16 mouse cellular contexts compared by ENCODE assay signal in the genomic region with DNA sequence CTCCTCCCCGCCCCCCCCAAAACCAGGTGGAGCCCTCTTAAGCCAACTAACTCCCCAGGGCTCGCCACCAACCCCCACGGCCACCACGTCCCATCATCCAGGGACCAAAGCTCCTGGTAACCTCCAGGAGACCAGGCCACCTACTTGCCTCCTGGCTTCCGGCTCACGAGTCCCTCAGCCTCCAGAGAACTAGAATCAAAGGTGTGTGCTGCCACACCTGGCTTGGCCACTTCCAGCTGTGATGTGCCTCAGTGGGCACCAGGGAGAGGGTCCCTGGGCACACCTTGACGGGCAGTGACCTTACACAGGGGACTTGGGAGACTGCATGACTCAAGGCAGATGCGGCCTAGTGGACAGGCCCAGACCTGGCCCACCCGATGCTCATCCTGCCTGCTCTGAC. TPM values are rescaled to one million over a fixed set of nuclear protein-coding genes. Genes with fewer than 3 reads are reported as not detected.
DNase-seq lines count a peak whose midpoint lies in the region; ATAC-seq and TF ChIP-seq lines count a peak whose summit lies in the region.
"Had no signal": no experiment of that assay in that cellular context is flagged by ENCODE, and none has a peak within 500 bp of the region (broad histone marks: within the 10 kb centered on the region; RNA-seq: fewer than 3 reads in every experiment).

No protein-coding gene starts in this region.

- no peak for TF ChIP-seq CTCF in CH12.LX (conservative IDR thresholded peaks at IDR 0.05 in 1 of 2, IDR thresholded peaks at IDR 0.05 in 1 of 2; ENCODE audit: low read depth in 2 of 2, low read length in 2 of 2)

- DNase-seq in forebrain, embryonic 14.5 days (ENCODE audit: low spot score): no peak
- DNase-seq in kidney, adult 18-20 months: no peak
- no peak for DNase-seq in CH12.LX (ENCODE audit: extremely low read depth)
- no peak for DNase-seq in layer of hippocampus, postnatal 10 days (ENCODE audit: low spot score in 2 of 2)
- DNase-seq in spleen, adult 18-20 months: no peak
- DNase-seq: cerebellum, adult 9-10 months; gastrocnemius, postnatal 10 days; kidney, postnatal 10 days had no signal

- H3K36me3 ChIP-seq in forebrain, embryonic 14.5 days (ENCODE audit: control insufficient read depth, insufficient read depth, low read length): peaks cover 23% of the 10 kb centered on the region
- peaks cover 14% of the 10 kb centered on the region; the same call in 1 of the 2 replicates for H3K36me3 ChIP-seq in forebrain, embryonic 15.5 days
- peaks cover 23% of the 10 kb centered on the region for H3K36me3 ChIP-seq in kidney, embryonic 14.5 days (ENCODE audit: control insufficient read depth, insufficient read depth, low read length)
- peaks cover 23 to 36% of the 10 kb centered on the region in 2 experiments for H3K36me3 ChIP-seq in CH12.LX (replicated peaks in 1 of 2; ENCODE audit: control insufficient read depth in 1 of 2, insufficient read depth in 1 of 2, low read length in 1 of 2)
- H3K36me3 ChIP-seq in embryonic facial prominence, embryonic 12.5 days: peaks cover 22% of the 10 kb centered on the region

- H3K4me1 ChIP-seq in forebrain, embryonic 14.5 days (ENCODE audit: control insufficient read depth, insufficient read depth, low read length): peaks cover 2% of the 10 kb centered on the region; the same call in 1 of the 2 replicates
- H3K4me1 ChIP-seq in forebrain, embryonic 15.5 days: peaks cover 4% of the 10 kb centered on the region
- peaks cover 11% of the 10 kb centered on the region for H3K4me1 ChIP-seq in kidney, embryonic 14.5 days (ENCODE audit: control insufficient read depth, insufficient read depth, low read length)
- peaks cover 23 to 52% of the 10 kb centered on the region in 2 experiments for H3K4me1 ChIP-seq in CH12.LX (ENCODE audit: control insufficient read depth in 1 of 2, insufficient read depth in 2 of 2)
- H3K4me1 ChIP-seq in embryonic facial prominence, embryonic 12.5 days: peaks cover 8% of the 10 kb centered on the region

- TF ChIP-seq RAD21 in CH12.LX (IDR thresholded peaks at IDR 0.05; ENCODE audit: low read depth, low read length): no peak

- no peaks in the 10 kb centered on the region for H3K27me3 ChIP-seq in forebrain, embryonic 14.5 days (replicated peaks; ENCODE audit: control insufficient read depth, insufficient read depth, low read length)
- no peaks in the 10 kb centered on the region for H3K27me3 ChIP-seq in forebrain, embryonic 15.5 days
- H3K27me3 ChIP-seq in kidney, embryonic 14.5 days (ENCODE audit: control insufficient read depth, insufficient read depth, low read length): no peaks in the 10 kb centered on the region; the same call in 1 of the 2 replicates
- no peaks in the 10 kb centered on the region for H3K27me3 ChIP-seq in CH12.LX (replicated peaks)
- no peaks in the 10 kb centered on the region for H3K27me3 ChIP-seq in embryonic facial prominence, embryonic 12.5 days

- no peak overlapping the region for H3K4me2 ChIP-seq in forebrain, embryonic 14.5 days (ENCODE audit: low read length)
- H3K4me2 ChIP-seq in forebrain, embryonic 15.5 days (replicated peaks): no peak overlapping the region
- H3K4me2 ChIP-seq in kidney, embryonic 14.5 days (replicated peaks; ENCODE audit: low read depth, low read length): no peak overlapping the region
- H3K4me2 ChIP-seq in CH12.LX (ENCODE audit: insufficient read depth, low read depth, poor library complexity, severe bottlenecking): no peak overlapping the region
- H3K4me2 ChIP-seq in embryonic facial prominence, embryonic 12.5 days (replicated peaks): no peak overlapping the region

- in situ Hi-C loops in CH12.LX (cut with MboI; ENCODE audit: low pct_ligation_motif_present, low pct_unique_long_range_greater_than_20kb, low sequenced_read_pairs): no loop called here

- no peak overlapping the region for H3K4me3 ChIP-seq in forebrain, embryonic 14.5 days (ENCODE audit: low read depth, low read length)
- H3K4me3 ChIP-seq in forebrain, embryonic 15.5 days: no peak overlapping the region
- H3K4me3 ChIP-seq in kidney, embryonic 14.5 days (ENCODE audit: low read length): no peak overlapping the region
- H3K4me3 ChIP-seq in CH12.LX (replicated peaks in 1 of 3; ENCODE audit: low read depth in 2 of 3, low read length in 2 of 3, poor library complexity in 1 of 3): no peak overlapping the region
- H3K4me3 ChIP-seq in embryonic facial prominence, embryonic 12.5 days: no peak overlapping the region
- H3K4me3 ChIP-seq: left cerebral cortex, adult 2 months; myocyte had no signal

- peaks cover 7% of the 10 kb centered on the region for H3K79me2 ChIP-seq in CH12.LX (replicated peaks; ENCODE audit: control insufficient read depth, extremely low read depth, insufficient read depth, poor library complexity, severe bottlenecking)

- WGBS in forebrain, embryonic 14.5 days: 78% methylated on average over 9 of the region's 9 CpGs
- 77% methylated on average over 9 of the region's 9 CpGs for WGBS in forebrain, embryonic 15.5 days
- 74% methylated on average over 9 of the region's 9 CpGs for WGBS in kidney, embryonic 14.5 days
- WGBS in embryonic facial prominence, embryonic 12.5 days: 73% methylated on average over 9 of the region's 9 CpGs

- TF ChIP-seq EP300 in CH12.LX (IDR thresholded peaks at IDR 0.05; ENCODE audit: low read length): no peak

- no peak for TF ChIP-seq POLR2A in CH12.LX (IDR thresholded peaks at IDR 0.05; ENCODE audit: low read depth, low read length)

- H3K9me3 ChIP-seq in forebrain, embryonic 14.5 days (replicated peaks; ENCODE audit: control insufficient read depth, low read length): no peaks in the 10 kb centered on the region
- H3K9me3 ChIP-seq in forebrain, embryonic 15.5 days: no peaks in the 10 kb centered on the region
- no peaks in the 10 kb centered on the region for H3K9me3 ChIP-seq in kidney, embryonic 14.5 days (ENCODE audit: control insufficient read depth, low read length)
- H3K9me3 ChIP-seq in CH12.LX (replicated peaks; ENCODE audit: low read length): no peaks in the 10 kb centered on the region
- H3K9me3 ChIP-seq in embryonic facial prominence, embryonic 12.5 days: no peaks in the 10 kb centered on the region
- H3K9me3 ChIP-seq: G1E had no signal

- H3K9ac ChIP-seq in forebrain, embryonic 14.5 days (ENCODE audit: low read length): peak overlapping the region; percentile 29
- no peak overlapping the region for H3K9ac ChIP-seq in forebrain, embryonic 15.5 days (replicated peaks)
- 0 out of 2 replicates have a peak overlapping the region, but pooled peaks have one; percentile 25 for H3K9ac ChIP-seq in kidney, embryonic 14.5 days (ENCODE audit: low read depth, low read length)
- H3K9ac ChIP-seq in CH12.LX (ENCODE audit: insufficient read depth, low read depth): no peak overlapping the region
- H3K9ac ChIP-seq in embryonic facial prominence, embryonic 12.5 days: peak overlapping the region; percentile 15; the same call in 1 of the 2 replicates
- H3K9ac ChIP-seq: liver, embryonic 14.5 days had no signal

- dilution Hi-C loops in CH12.LX (cut with MboI; ENCODE audit: extremely low pct_ligation_motif_present, extremely low pct_unique_long_range_greater_than_20kb, low sequenced_read_pairs): no loop called here

- no peak for ATAC-seq in forebrain, embryonic 14.5 days
- no peak for ATAC-seq in forebrain, embryonic 15.5 days (replicated peaks)
- no peak for ATAC-seq in kidney, embryonic 14.5 days (ENCODE audit: low FRiP score, low TSS enrichment)
- ATAC-seq in embryonic facial prominence, embryonic 12.5 days (ENCODE audit: insufficient number of reproducible peaks, insufficient read depth, low FRiP score, low TSS enrichment): no peak

- no peak overlapping the region for H3K27ac ChIP-seq in forebrain, embryonic 14.5 days (ENCODE audit: low read depth, low read length)
- H3K27ac ChIP-seq in forebrain, embryonic 15.5 days (replicated peaks): no peak overlapping the region
- H3K27ac ChIP-seq in kidney, embryonic 14.5 days (ENCODE audit: low read depth, low read length): no peak overlapping the region
- H3K27ac ChIP-seq in CH12.LX (ENCODE audit: insufficient read depth, low read depth): peak overlapping the region; percentile 53
- H3K27ac ChIP-seq in embryonic facial prominence, embryonic 12.5 days: no peak overlapping the region
- H3K27ac ChIP-seq: left cerebral cortex, adult 2 months; liver, embryonic 14.5 days had no signal

RNA-seq across cellular contexts. Expression of a gene that starts 4.3 kb away (rescaled TPM):
- 96.4 and 101 TPM in 2 replicates for polyA plus RNA-seq in forebrain, embryonic 14.5 days (2014; fragmentation: Nextera tagmentation; extraction: Ambion mirVana)
- 89.2 and 94.3 TPM in 2 replicates for polyA plus RNA-seq in forebrain, embryonic 15.5 days (2015; fragmentation: Nextera tagmentation; extraction: Ambion mirVana)
- 132 and 147 TPM in 2 replicates for polyA plus RNA-seq in kidney, embryonic 14.5 days (2014; fragmentation: Nextera tagmentation; extraction: Ambion mirVana)
- total RNA-seq in CH12.LX (2012; rRNA removed) (92.1 and 111 TPM in 2 replicates), CH12.LX (2014; rRNA removed) (59.7 and 70.8 TPM in 2 replicates)
- polyA plus RNA-seq in CH12.LX (2012; ENCODE audit: insufficient read length, low read depth): 54.2 and 69.7 TPM in 2 replicates
- 118 and 120 TPM in 2 replicates for polyA plus RNA-seq in embryonic facial prominence, embryonic 12.5 days (2016; fragmentation: Nextera tagmentation; extraction: Ambion mirVana)
- 10 to 100 TPM; 41.8 to 46.5 TPM for total RNA-seq in layer of hippocampus, postnatal 10 days (2021)

RNA-seq across cellular contexts. Expression of a gene that starts 14.8 kb away (rescaled TPM):
- 0.23 and 0.40 TPM in 2 replicates for polyA plus RNA-seq in forebrain, embryonic 14.5 days (2014; fragmentation: Nextera tagmentation; extraction: Ambion mirVana)
- 0.50 and 0.63 TPM in 2 replicates for polyA plus RNA-seq in forebrain, embryonic 15.5 days (2015; fragmentation: Nextera tagmentation; extraction: Ambion mirVana)
- 0.19 and 0.29 TPM in 2 replicates for polyA plus RNA-seq in kidney, embryonic 14.5 days (2014; fragmentation: Nextera tagmentation; extraction: Ambion mirVana)
- total RNA-seq in CH12.LX (2012; rRNA removed) (0.59 and 0.76 TPM in 2 replicates), CH12.LX (2014; rRNA removed) (0.27 and 0.30 TPM in 2 replicates)
- 0.56 and 0.78 TPM in 2 replicates for polyA plus RNA-seq in CH12.LX (2012; ENCODE audit: insufficient read length, low read depth)
- 0.50 and 0.92 TPM in 2 replicates for polyA plus RNA-seq in embryonic facial prominence, embryonic 12.5 days (2016; fragmentation: Nextera tagmentation; extraction: Ambion mirVana)
- total RNA-seq in layer of hippocampus, postnatal 10 days (2021): under 1 TPM; 0.13 to 0.27 TPM
- total RNA-seq: megakaryocyte progenitor cell, adult 5-6 weeks had no signal

RNA-seq across cellular contexts. Expression of a gene that starts 28.4 kb away (rescaled TPM):
- 10.5 and 13.4 TPM in 2 replicates for polyA plus RNA-seq in forebrain, embryonic 14.5 days (2014; fragmentation: Nextera tagmentation; extraction: Ambion mirVana)
- 21.7 and 23.1 TPM in 2 replicates for polyA plus RNA-seq in forebrain, embryonic 15.5 days (2015; fragmentation: Nextera tagmentation; extraction: Ambion mirVana)
- polyA plus RNA-seq in kidney, embryonic 14.5 days (2014; fragmentation: Nextera tagmentation; extraction: Ambion mirVana): 18.8 and 27.8 TPM in 2 replicates
- total RNA-seq in CH12.LX (2012; rRNA removed): 67.1 and 71.7 TPM in 2 replicates
- 50.1 and 50.2 TPM in 2 replicates for total RNA-seq in CH12.LX (2014; rRNA removed)
- polyA plus RNA-seq in CH12.LX (2012; ENCODE audit: insufficient read length, low read depth): 66.0 and 84.2 TPM in 2 replicates
- 24.3 and 25.9 TPM in 2 replicates for polyA plus RNA-seq in embryonic facial prominence, embryonic 12.5 days (2016; fragmentation: Nextera tagmentation; extraction: Ambion mirVana)
- total RNA-seq in layer of hippocampus, postnatal 10 days (2021): 100 to 1,000 TPM; 137 to 139 TPM

RNA-seq across cellular contexts. Expression of a gene that starts 28.8 kb away (rescaled TPM):
- 1.1 and 2.3 TPM in 2 replicates for polyA plus RNA-seq in forebrain, embryonic 14.5 days (2014; fragmentation: Nextera tagmentation; extraction: Ambion mirVana)
- polyA plus RNA-seq in forebrain, embryonic 15.5 days (2015; fragmentation: Nextera tagmentation; extraction: Ambion mirVana): 2.7 and 3.1 TPM in 2 replicates
- polyA plus RNA-seq in kidney, embryonic 14.5 days (2014; fragmentation: Nextera tagmentation; extraction: Ambion mirVana): 12.0 and 12.3 TPM in 2 replicates
- total RNA-seq in CH12.LX (2012; rRNA removed) (114 and 161 TPM in 2 replicates), CH12.LX (2014; rRNA removed) (45.9 and 48.4 TPM in 2 replicates)
- polyA plus RNA-seq in CH12.LX (2012; ENCODE audit: insufficient read length, low read depth): 84.7 and 94.4 TPM in 2 replicates
- 4.9 and 6.6 TPM in 2 replicates for polyA plus RNA-seq in embryonic facial prominence, embryonic 12.5 days (2016; fragmentation: Nextera tagmentation; extraction: Ambion mirVana)
- 1 to 10 TPM; 5.5 to 8.4 TPM for total RNA-seq in layer of hippocampus, postnatal 10 days (2021)

RNA-seq across cellular contexts. Expression of a gene that starts 32.7 kb away (rescaled TPM):
- 33.2 and 40.0 TPM in 2 replicates for polyA plus RNA-seq in forebrain, embryonic 14.5 days (2014; fragmentation: Nextera tagmentation; extraction: Ambion mirVana)
- polyA plus RNA-seq in forebrain, embryonic 15.5 days (2015; fragmentation: Nextera tagmentation; extraction: Ambion mirVana): 26.7 and 29.1 TPM in 2 replicates
- 186 and 220 TPM in 2 replicates for polyA plus RNA-seq in kidney, embryonic 14.5 days (2014; fragmentation: Nextera tagmentation; extraction: Ambion mirVana)
- 26.3 and 26.9 TPM in 2 replicates for total RNA-seq in CH12.LX (2012; rRNA removed)
- total RNA-seq in CH12.LX (2014; rRNA removed): 46.3 and 49.0 TPM in 2 replicates
- polyA plus RNA-seq in CH12.LX (2012; ENCODE audit: insufficient read length, low read depth): 52.6 and 62.7 TPM in 2 replicates
- 311 and 313 TPM in 2 replicates for polyA plus RNA-seq in embryonic facial prominence, embryonic 12.5 days (2016; fragmentation: Nextera tagmentation; extraction: Ambion mirVana)
- 10 to 100 TPM in 1 of 2 experiments, 1 to 10 TPM in 1; 8.2 to 10.3 TPM for total RNA-seq in layer of hippocampus, postnatal 10 days (2021)

Comparison
In these comparisons a context has a peak if more than half of its experiments do, and no peak if none do; other contexts are left out.
1. H3K9ac ChIP-seq: peak in forebrain, embryonic 14.5 days (single experiment), kidney, embryonic 14.5 days (single experiment) and embryonic facial prominence, embryonic 12.5 days (single experiment); none in forebrain, embryonic 15.5 days (single experiment) and CH12.LX (single experiment).